Mouse (Mus musculus) CD4-positive, CD25-positive, alpha-beta regulatory T cell, adult 9 weeks (primary cell): ENCODE data around the gene Plekho2. TPM values are rescaled to one million over a fixed set of nuclear protein-coding genes. Genes with fewer than 3 reads are reported as not detected.

Experiments used
- polyA plus RNA-seq: library from polyadenylated mRNA; unstranded; fragments of 100-300 nt; shearing (Covaris generic); gene quantifications from one replicate; pipeline ENCODE4 v1.2.1, GENCODE M21; 2017

Plekho2 gene
- 77.6 TPM for polyA plus RNA-seq

GRCm38 (mm10) chr9:65579781-65580371 lies at the start of gene Plekho2:
Gene Plekho2, minus strand, starts transcription at chr9:65580040.

GRCm38 (mm10) chr9:65629025-65629766 lies 49.4 kb upstream of the Plekho2 start, which contains the start of gene Rbpms2:
Gene Rbpms2, plus strand, starts transcription at chr9:65629648.

DNA sequence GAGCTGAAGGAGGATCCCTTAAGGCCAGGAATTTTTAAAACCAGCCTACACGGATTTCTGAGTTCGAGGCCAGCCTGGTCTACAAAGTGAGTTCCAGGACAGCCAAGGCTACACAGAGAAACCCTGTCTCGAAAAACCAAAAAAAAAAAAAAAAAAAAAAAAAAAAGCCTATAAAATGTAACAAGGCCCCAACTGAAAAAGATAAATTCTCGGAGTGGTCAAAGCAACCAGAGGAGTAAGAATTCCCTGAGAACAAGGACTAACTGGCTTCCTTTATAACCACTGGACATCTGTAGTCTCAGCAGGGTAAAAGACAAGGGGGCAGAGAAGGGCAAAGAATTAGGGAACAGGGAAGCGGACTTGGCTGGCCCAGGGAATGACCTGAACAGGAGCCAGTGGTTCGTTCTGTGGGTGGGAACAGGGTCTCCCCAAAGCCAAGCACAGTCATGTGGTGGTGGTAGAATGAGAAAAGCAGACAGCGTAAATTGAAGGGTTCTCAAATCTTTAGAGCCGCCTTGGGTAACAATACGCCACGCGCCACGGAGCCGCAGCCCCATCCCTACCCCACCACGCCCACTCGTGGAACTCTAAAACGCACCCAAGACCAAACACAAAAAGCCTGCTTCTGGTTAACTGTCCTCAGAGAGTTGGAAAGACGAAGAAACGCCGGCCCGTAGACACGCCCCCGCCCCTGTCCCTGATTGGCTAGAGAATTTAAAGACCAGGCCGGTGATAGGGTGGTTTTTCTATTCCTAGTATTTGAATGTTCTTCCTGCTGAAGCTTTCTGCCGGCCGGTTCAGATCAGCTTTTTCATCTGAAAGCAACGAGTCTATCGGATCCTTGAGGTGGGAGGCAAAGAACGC lies 6.8 kb upstream of the Plekho2 start, which contains the start of gene Pif1:
Gene Pif1 (plus strand): TSS at position 755 of the 864 bp plus-strand sequence.

DNA sequence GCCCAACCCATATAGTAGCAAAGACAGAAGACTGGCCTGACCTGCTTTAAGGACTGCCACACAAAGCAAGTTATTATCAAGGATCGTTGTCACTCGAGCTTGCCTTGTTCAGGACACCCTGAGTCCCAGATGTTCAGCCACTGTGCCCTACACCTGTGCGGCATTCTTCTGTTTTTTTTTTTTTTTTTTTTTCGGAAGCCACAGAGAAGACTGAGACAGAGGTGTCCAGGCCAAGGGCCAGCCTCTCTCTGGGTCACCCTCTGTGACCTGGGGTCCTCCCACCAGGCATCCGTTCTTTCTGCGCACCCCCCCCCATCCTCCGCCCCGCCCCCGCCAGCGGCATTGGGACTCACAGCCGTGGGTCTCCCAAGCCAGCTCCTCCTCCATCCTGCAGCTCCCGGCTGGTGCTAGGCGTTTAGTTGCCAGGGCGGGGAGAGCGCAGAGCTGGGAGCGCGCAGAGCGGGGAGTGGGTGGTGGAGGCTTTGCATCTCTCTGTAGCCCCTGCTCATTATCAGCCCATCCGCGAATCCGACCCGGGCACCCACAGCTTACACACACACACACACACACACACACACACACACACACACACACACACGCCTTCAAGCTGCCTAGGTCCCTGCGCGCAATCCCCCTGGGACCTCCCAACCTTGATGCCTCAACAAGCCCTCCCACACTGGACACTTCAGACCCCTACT lies 59.9 kb downstream of the Plekho2 start, which contains the start of gene Ankdd1a:
Gene Ankdd1a (minus strand): TSS at position 387 of the 698 bp plus-strand sequence.

Other genes starting within 250 kb of the Plekho2 start
- 3.6 TPM for gene Pdcd7, start 233.9 kb downstream of the Plekho2 start, polyA plus RNA-seq
- gene Ubap1l, start 219.0 kb downstream of the Plekho2 start, polyA plus RNA-seq: not detected
- not detected for gene Kbtbd13, start 188.4 kb downstream of the Plekho2 start, polyA plus RNA-seq
- not detected for gene Rasl12, start 181.5 kb downstream of the Plekho2 start, polyA plus RNA-seq
- not detected for gene Slc51b, start 157.1 kb downstream of the Plekho2 start, polyA plus RNA-seq
- gene Mtfmt, start 144.3 kb downstream of the Plekho2 start, polyA plus RNA-seq: 40.2 TPM
- 58.4 TPM for gene Spg21, start 119.1 kb downstream of the Plekho2 start, polyA plus RNA-seq
- not detected for gene Ankdd1a, start 59.8 kb downstream of the Plekho2 start, polyA plus RNA-seq
- 0.16 TPM for gene Pif1, start 7.1 kb upstream of the Plekho2 start, polyA plus RNA-seq
- gene Rbpms2, start 49.6 kb upstream of the Plekho2 start, polyA plus RNA-seq: 0.78 TPM
- gene Oaz2, start 88.0 kb upstream of the Plekho2 start, polyA plus RNA-seq: 135 TPM
- 2.1 TPM for gene Zfp609, start 247.5 kb upstream of the Plekho2 start, polyA plus RNA-seq